Mouse (Mus musculus): ENCODE data around the gene Gm5142. TPM values are rescaled to one million over a fixed set of nuclear protein-coding genes. Genes with fewer than 3 reads are reported as not detected.

Gm5142 gene
- total RNA-seq, 2 experiments from 2014 or later = not detected

Other genes starting within 250 kb of the Gm5142 start
- gene 1700129C05Rik, start 35.9 kb downstream of the Gm5142 start, total RNA-seq (2021) = not detected
- gene Rcbtb1, start 22.5 kb upstream of the Gm5142 start, total RNA-seq (2021) = 10 to 100 TPM in 1 of 2 experiments, 1 to 10 TPM in 1; 9.5 to 11.2 TPM
- gene Gm6904, start 81.5 kb upstream of the Gm5142 start, total RNA-seq (2021) = not detected
- gene Phf11a, start 118.8 kb upstream of the Gm5142 start, total RNA-seq (2021) = under 1 TPM in 1 of 2 experiments, not detected in 1; 0.27 TPM
- under 1 TPM in 1 of 2 experiments, not detected in 1; 0.54 TPM for gene Phf11b, start 162.6 kb upstream of the Gm5142 start, total RNA-seq (2021)
- gene Phf11d, start 186.7 kb upstream of the Gm5142 start, total RNA-seq (2021) = 1 to 10 TPM; 6.8 to 8.5 TPM
- 1 to 10 TPM in 1 of 2 experiments, under 1 TPM in 1; 0.93 to 1.0 TPM for gene Phf11c, start 216.6 kb upstream of the Gm5142 start, total RNA-seq (2021)

Measured in heart, postnatal 14 days (tissue).